Mouse (Mus musculus): Measurements from ENCODE around the gene Tbx15. TPM values are rescaled to one million over a fixed set of nuclear protein-coding genes. Genes with fewer than 3 reads are reported as not detected.

Tbx15 gene
- polyA plus RNA-seq, 1 experiment = not detected

GRCm38 (mm10) chr3:99296186-99296585 is 56.0 kb downstream of the Tbx15 start:
- Histone ChIP-seq H3K36me3 (ENCODE audit: control insufficient read depth, insufficient read depth, low read length) (no peaks in the 10 kb centered on the region), H3K4me3 (ENCODE audit: low read depth, low read length) (no peak overlapping the region), H3K27me3 (ENCODE audit: control insufficient read depth, insufficient read depth, low read length) (no peaks in the 10 kb centered on the region), H3K4me1 (ENCODE audit: control insufficient read depth, insufficient read depth, insufficient read length, low read length) (no peaks in the 10 kb centered on the region), H3K27ac (ENCODE audit: insufficient read depth, low read depth, low read length) (no peak overlapping the region)
- no peak for TF ChIP-seq CTCF (IDR thresholded peaks at IDR 0.05; ENCODE audit: extremely low read depth, insufficient read length, insufficient replicate concordance, low read depth, low read length)
- no peak for TF ChIP-seq POLR2A (IDR thresholded peaks at IDR 0.05; ENCODE audit: low read depth, low read length)
- 70% methylated on average over 5 of the region's 5 CpGs for WGBS

- WGBS = 77% methylated on average over 2 of the region's 2 CpGs
- no peaks in the 10 kb centered on the region for H3K4me1 ChIP-seq (ENCODE audit: control insufficient read depth, insufficient read depth, insufficient read length, low read length)
- no peak for TF ChIP-seq CTCF (IDR thresholded peaks at IDR 0.05; ENCODE audit: extremely low read depth, insufficient read length, insufficient replicate concordance, low read depth, low read length)
- TF ChIP-seq POLR2A (IDR thresholded peaks at IDR 0.05; ENCODE audit: low read depth, low read length) = no peak
- no peaks in the 10 kb centered on the region for H3K36me3 ChIP-seq (ENCODE audit: control insufficient read depth, insufficient read depth, low read length)
- no peaks in the 10 kb centered on the region for H3K27me3 ChIP-seq (ENCODE audit: control insufficient read depth, insufficient read depth, low read length)
- no peak overlapping the region for H3K4me3 ChIP-seq (ENCODE audit: low read depth, low read length)
- H3K27ac ChIP-seq (ENCODE audit: insufficient read depth, low read depth, low read length) = no peak overlapping the region
Measured at GRCm38 (mm10) chr3:99300846-99301245, 60.7 kb downstream of the Tbx15 start.

- H3K4me3 ChIP-seq (ENCODE audit: low read depth, low read length) = no peak overlapping the region
- no peaks in the 10 kb centered on the region for H3K4me1 ChIP-seq (ENCODE audit: control insufficient read depth, insufficient read depth, insufficient read length, low read length)
- WGBS = 40% methylated on average over 2 of the region's 2 CpGs
- no peak overlapping the region for H3K27ac ChIP-seq (ENCODE audit: insufficient read depth, low read depth, low read length)
- TF ChIP-seq POLR2A (IDR thresholded peaks at IDR 0.05; ENCODE audit: low read depth, low read length) = no peak
- TF ChIP-seq CTCF (IDR thresholded peaks at IDR 0.05; ENCODE audit: extremely low read depth, insufficient read length, insufficient replicate concordance, low read depth, low read length) = no peak
- H3K36me3 ChIP-seq (ENCODE audit: control insufficient read depth, insufficient read depth, low read length) = no peaks in the 10 kb centered on the region
- no peaks in the 10 kb centered on the region for H3K27me3 ChIP-seq (ENCODE audit: control insufficient read depth, insufficient read depth, low read length)
Measured at GRCm38 (mm10) chr3:99310877-99311276, 70.7 kb downstream of the Tbx15 start.

- Histone ChIP-seq H3K4me1 (ENCODE audit: control insufficient read depth, insufficient read depth, insufficient read length, low read length) (no peaks in the 10 kb centered on the region), H3K4me3 (ENCODE audit: low read depth, low read length) (no peak overlapping the region), H3K27ac (ENCODE audit: insufficient read depth, low read depth, low read length) (no peak overlapping the region), H3K36me3 (ENCODE audit: control insufficient read depth, insufficient read depth, low read length) (no peaks in the 10 kb centered on the region), H3K27me3 (ENCODE audit: control insufficient read depth, insufficient read depth, low read length) (no peaks in the 10 kb centered on the region)
- no peak for TF ChIP-seq POLR2A (IDR thresholded peaks at IDR 0.05; ENCODE audit: low read depth, low read length)
- TF ChIP-seq CTCF (IDR thresholded peaks at IDR 0.05; ENCODE audit: extremely low read depth, insufficient read length, insufficient replicate concordance, low read depth, low read length) = no peak
- WGBS = 67% methylated on average over 7 of the region's 7 CpGs
Measured at GRCm38 (mm10) chr3:99311943-99312635, 71.9 kb downstream of the Tbx15 start.

- Histone ChIP-seq H3K36me3 (ENCODE audit: control insufficient read depth, insufficient read depth, low read length) (no peaks in the 10 kb centered on the region), H3K4me1 (ENCODE audit: control insufficient read depth, insufficient read depth, insufficient read length, low read length) (no peaks in the 10 kb centered on the region), H3K27ac (ENCODE audit: insufficient read depth, low read depth, low read length) (no peak overlapping the region), H3K4me3 (ENCODE audit: low read depth, low read length) (no peak overlapping the region), H3K27me3 (ENCODE audit: control insufficient read depth, insufficient read depth, low read length) (no peaks in the 10 kb centered on the region)
- WGBS = 72% methylated on average over 2 of the region's 2 CpGs
- TF ChIP-seq CTCF (IDR thresholded peaks at IDR 0.05; ENCODE audit: extremely low read depth, insufficient read length, insufficient replicate concordance, low read depth, low read length) = no peak
- TF ChIP-seq POLR2A (IDR thresholded peaks at IDR 0.05; ENCODE audit: low read depth, low read length) = no peak
Measured at GRCm38 (mm10) chr3:99322345-99322744, 82.2 kb downstream of the Tbx15 start.

GRCm38 (mm10) chr3:99329316-99329715 is 89.1 kb downstream of the Tbx15 start:
- Histone ChIP-seq H3K36me3 (ENCODE audit: control insufficient read depth, insufficient read depth, low read length) (no peaks in the 10 kb centered on the region), H3K4me3 (ENCODE audit: low read depth, low read length) (no peak overlapping the region), H3K27ac (ENCODE audit: insufficient read depth, low read depth, low read length) (no peak overlapping the region), H3K27me3 (ENCODE audit: control insufficient read depth, insufficient read depth, low read length) (no peaks in the 10 kb centered on the region), H3K4me1 (ENCODE audit: control insufficient read depth, insufficient read depth, insufficient read length, low read length) (no peaks in the 10 kb centered on the region)
- TF ChIP-seq CTCF (IDR thresholded peaks at IDR 0.05; ENCODE audit: extremely low read depth, insufficient read length, insufficient replicate concordance, low read depth, low read length) (no peak), POLR2A (IDR thresholded peaks at IDR 0.05; ENCODE audit: low read depth, low read length) (no peak)
- WGBS = 70% methylated on average over 5 of the region's 5 CpGs

GRCm38 (mm10) chr3:99331086-99331485 is 90.9 kb downstream of the Tbx15 start:
- no peaks in the 10 kb centered on the region for H3K4me1 ChIP-seq (ENCODE audit: control insufficient read depth, insufficient read depth, insufficient read length, low read length)
- TF ChIP-seq CTCF (IDR thresholded peaks at IDR 0.05; ENCODE audit: extremely low read depth, insufficient read length, insufficient replicate concordance, low read depth, low read length) (no peak), POLR2A (IDR thresholded peaks at IDR 0.05; ENCODE audit: low read depth, low read length) (no peak)
- H3K27me3 ChIP-seq (ENCODE audit: control insufficient read depth, insufficient read depth, low read length) = no peaks in the 10 kb centered on the region
- H3K36me3 ChIP-seq (ENCODE audit: control insufficient read depth, insufficient read depth, low read length) = no peaks in the 10 kb centered on the region
- no peak overlapping the region for H3K4me3 ChIP-seq (ENCODE audit: low read depth, low read length)
- WGBS = 80% methylated on average over 8 of the region's 8 CpGs
- no peak overlapping the region for H3K27ac ChIP-seq (ENCODE audit: insufficient read depth, low read depth, low read length)

Data from small intestine, adult 2 months (tissue).